Mouse (Mus musculus): ENCODE measurements at regions not wholly inside any gene's neighbourhood (a gene's known extent, or its start where the extent isn't known, plus 50 kb on each side); places are given as distances from the start of the nearest gene placed in this dataset.

DNA sequence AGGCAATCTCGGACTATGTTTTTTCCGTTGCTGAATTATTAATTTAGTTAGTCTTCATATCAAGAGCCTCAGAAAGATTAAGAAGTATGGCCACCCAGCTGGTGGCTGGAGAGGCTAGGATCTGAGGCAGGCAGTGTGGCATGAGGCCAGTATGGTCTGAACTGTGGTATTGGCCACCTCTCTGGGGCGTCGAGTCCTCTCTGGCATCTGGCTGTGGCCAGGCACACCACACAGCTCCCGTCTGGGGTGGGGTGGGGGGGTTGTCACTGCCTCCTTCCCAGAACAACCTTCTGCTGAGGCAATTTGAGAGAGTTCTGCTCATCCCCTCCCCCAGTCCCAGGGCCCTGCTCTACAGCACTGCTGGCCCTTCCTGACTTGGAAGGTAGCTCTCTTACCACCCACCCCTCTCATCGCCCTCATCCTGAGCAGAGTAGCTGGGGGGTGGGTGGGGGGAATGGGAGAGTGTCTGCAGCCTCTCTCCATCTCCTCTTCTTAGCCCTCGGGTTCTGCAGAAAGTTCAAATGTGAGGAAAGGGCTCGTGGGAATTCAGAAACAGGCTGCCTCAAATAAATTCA, 103.2 kb downstream of the Vegfa start:
- no peak overlapping the region for H3K4me3 ChIP-seq
- no peaks in the 10 kb centered on the region for H3K36me3 ChIP-seq
- H3K4me2 ChIP-seq: no peak overlapping the region
- H3K9ac ChIP-seq: no peak overlapping the region
- peaks cover 26% of the 10 kb centered on the region for H3K4me1 ChIP-seq (replicated peaks)
- no peak overlapping the region for H3K27ac ChIP-seq (ENCODE audit: poor library complexity, severe bottlenecking)
- 62% methylated on average over 8 of the region's 8 CpGs for WGBS
- no peak for ATAC-seq (ENCODE audit: insufficient number of reproducible peaks, low FRiP score)
- no peaks in the 10 kb centered on the region for H3K9me3 ChIP-seq (replicated peaks)
- H3K27me3 ChIP-seq (replicated peaks): no peaks in the 10 kb centered on the region

DNA sequence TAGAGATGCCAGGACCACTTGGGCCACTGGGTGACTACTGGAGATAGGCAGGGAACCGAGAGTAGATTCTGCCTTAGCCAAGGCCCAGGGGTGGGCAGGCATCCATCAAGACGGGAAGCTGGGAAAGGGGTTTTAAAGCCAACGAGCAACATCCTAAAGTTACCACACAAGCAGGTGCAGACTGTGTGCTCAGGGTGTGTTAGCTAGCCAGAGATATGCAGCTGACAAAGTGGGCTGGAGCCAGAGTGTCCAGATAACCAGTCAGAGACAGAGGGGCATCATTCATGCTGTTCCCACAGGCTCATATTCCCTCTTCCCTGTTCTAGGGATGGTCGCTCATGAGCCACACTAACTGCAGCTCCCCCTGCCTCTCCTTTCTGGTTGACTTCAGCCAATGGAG, 104.2 kb downstream of the Vegfa start:
- no peak overlapping the region for H3K4me3 ChIP-seq
- ATAC-seq (ENCODE audit: insufficient number of reproducible peaks, low FRiP score): no peak
- H3K27ac ChIP-seq (ENCODE audit: poor library complexity, severe bottlenecking): no peak overlapping the region
- peaks cover 22% of the 10 kb centered on the region for H3K4me1 ChIP-seq (replicated peaks)
- H3K4me2 ChIP-seq: no peak overlapping the region
- no peaks in the 10 kb centered on the region for H3K9me3 ChIP-seq (replicated peaks)
- WGBS: 74% methylated on average over 4 of the region's 4 CpGs
- H3K9ac ChIP-seq: no peak overlapping the region
- H3K36me3 ChIP-seq: no peaks in the 10 kb centered on the region
- no peaks in the 10 kb centered on the region for H3K27me3 ChIP-seq (replicated peaks)

DNA sequence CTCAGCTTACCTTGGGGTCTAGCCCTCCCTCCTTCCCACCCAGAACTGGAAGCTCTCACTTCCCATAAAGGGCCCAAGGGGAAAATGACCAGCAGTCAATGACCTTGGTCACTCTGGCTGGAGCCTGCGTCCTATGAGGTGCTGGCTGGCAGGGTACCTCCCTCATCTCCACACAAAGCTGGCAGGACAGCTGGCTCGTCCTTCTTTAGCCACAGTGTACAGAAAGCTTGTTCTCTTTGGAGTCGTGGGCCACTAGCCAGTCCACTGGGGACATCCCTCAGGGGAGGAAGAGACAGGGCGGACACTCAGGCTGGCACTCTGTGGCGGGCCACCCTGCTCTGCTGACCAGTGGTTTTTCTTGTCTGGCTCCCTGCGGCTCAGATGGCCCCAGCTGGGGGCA, 106.3 kb downstream of the Vegfa start:
- Histone ChIP-seq H3K9ac (no peak overlapping the region), H3K4me2 (no peak overlapping the region), H3K36me3 (no peaks in the 10 kb centered on the region), H3K4me1 (replicated peaks) (peaks cover 21% of the 10 kb centered on the region), H3K4me3 (no peak overlapping the region), H3K9me3 (replicated peaks) (no peaks in the 10 kb centered on the region), H3K27ac (ENCODE audit: poor library complexity, severe bottlenecking) (no peak overlapping the region), H3K27me3 (replicated peaks) (no peaks in the 10 kb centered on the region)
- WGBS: 61% methylated on average over 6 of the region's 6 CpGs
- no peak for ATAC-seq (ENCODE audit: insufficient number of reproducible peaks, low FRiP score)

DNA sequence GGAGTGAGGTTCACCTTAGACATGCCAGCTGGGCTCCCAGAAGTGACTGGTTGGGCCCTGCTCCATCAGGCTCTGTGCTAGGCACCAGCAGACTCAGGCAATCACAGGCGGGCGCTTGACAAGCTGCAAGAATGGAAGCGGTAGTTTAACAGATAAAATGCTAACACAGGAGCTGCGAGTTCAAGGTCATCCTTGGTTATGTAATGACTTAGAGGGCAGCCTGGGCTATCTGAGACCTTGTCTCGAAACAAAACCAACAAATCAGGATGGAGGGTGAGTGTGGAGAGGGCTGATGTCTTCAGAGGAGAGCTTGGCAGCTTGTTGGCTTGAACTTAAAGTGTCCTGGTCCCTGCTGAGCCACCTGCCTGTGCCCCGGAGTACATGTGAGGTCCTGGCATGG, 107.6 kb downstream of the Vegfa start:
- Histone ChIP-seq H3K4me1 (replicated peaks) (peaks cover 29% of the 10 kb centered on the region), H3K9me3 (replicated peaks) (no peaks in the 10 kb centered on the region), H3K4me3 (no peak overlapping the region), H3K4me2 (no peak overlapping the region), H3K9ac (no peak overlapping the region), H3K27me3 (replicated peaks) (no peaks in the 10 kb centered on the region), H3K27ac (ENCODE audit: poor library complexity, severe bottlenecking) (no peak overlapping the region), H3K36me3 (no peaks in the 10 kb centered on the region)
- 87% methylated on average over 6 of the region's 6 CpGs for WGBS
- no peak for ATAC-seq (ENCODE audit: insufficient number of reproducible peaks, low FRiP score)

DNA sequence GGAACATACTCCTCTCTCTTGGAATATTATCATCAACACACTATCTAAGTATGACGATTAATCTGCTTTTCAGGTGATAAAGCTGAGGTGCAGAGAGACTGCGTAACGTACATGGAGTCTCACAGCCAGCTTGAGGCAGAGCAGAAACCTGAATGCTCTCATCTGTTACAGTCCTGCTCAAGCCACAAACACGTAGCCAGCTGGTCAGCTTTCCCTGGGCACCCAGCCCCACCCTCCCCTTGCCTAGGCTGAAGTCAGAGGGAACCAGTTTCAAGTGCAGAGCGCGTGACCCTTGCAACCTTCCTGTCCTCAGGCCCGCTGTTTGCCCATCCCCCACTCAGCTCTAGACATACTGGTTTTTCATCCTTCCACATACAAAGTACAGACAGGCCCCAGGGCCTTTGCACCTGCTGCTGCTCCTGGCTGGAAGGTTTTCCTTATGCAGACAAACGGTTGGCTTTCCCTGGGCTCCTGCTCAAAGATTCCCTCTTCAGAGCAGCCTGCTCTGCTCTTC, 108.9 kb downstream of the Vegfa start:
- no peaks in the 10 kb centered on the region for H3K36me3 ChIP-seq
- H3K27ac ChIP-seq (ENCODE audit: poor library complexity, severe bottlenecking): no peak overlapping the region
- 54% methylated on average over 8 of the region's 8 CpGs for WGBS
- no peak overlapping the region for H3K4me3 ChIP-seq
- peaks cover 39% of the 10 kb centered on the region for H3K4me1 ChIP-seq (replicated peaks)
- H3K27me3 ChIP-seq (replicated peaks): no peaks in the 10 kb centered on the region
- H3K9ac ChIP-seq: no peak overlapping the region
- ATAC-seq (ENCODE audit: insufficient number of reproducible peaks, low FRiP score): no peak
- H3K9me3 ChIP-seq (replicated peaks): no peaks in the 10 kb centered on the region
- H3K4me2 ChIP-seq: no peak overlapping the region

DNA sequence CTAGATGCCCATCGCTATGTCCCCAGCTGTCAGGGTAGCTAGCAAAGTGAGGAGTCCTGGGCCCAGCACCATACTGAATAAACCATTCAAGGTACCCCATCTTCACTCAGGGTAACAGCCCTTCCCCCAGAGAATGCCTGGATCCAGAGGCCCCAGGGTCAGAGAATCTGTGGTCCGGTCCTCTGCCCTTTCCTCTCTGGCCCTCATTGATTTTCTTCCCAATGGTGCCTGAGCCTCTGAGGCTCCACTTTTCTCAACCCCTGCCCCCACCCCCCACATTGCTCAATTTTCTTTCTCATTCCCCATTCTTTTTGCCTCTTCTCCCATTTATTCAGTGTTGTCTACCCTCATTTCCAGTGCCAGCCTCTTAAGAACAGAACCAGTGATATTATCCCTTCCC, 114.5 kb downstream of the Vegfa start:
- Histone ChIP-seq H3K27ac (ENCODE audit: poor library complexity, severe bottlenecking) (no peak overlapping the region), H3K4me3 (no peak overlapping the region), H3K36me3 (no peaks in the 10 kb centered on the region), H3K27me3 (replicated peaks) (no peaks in the 10 kb centered on the region), H3K9ac (no peak overlapping the region), H3K9me3 (replicated peaks) (no peaks in the 10 kb centered on the region), H3K4me2 (no peak overlapping the region), H3K4me1 (replicated peaks) (peaks cover 43% of the 10 kb centered on the region)
- ATAC-seq (ENCODE audit: insufficient number of reproducible peaks, low FRiP score): no peak
- 87% methylated on average over 2 of the region's 2 CpGs for WGBS

DNA sequence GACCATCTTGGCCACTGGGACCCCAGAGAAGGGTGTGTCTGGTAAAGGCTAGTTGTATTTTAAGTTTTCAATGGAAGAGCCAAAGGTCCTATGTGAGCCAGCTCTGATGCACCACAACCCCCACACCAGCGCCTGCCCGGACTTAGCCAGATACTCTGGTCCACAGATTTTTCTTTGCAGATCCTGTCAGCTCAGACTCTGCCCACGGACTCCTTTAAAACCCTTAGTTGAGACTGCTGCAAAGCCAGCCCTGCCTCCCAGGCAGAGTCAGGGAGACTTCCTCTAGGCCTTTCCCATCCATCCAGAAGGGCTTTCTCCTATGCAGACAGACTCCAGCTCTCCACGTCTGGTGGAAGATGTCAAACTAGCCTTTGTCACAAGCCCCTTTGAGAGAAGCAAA, 115.2 kb downstream of the Vegfa start:
- H3K27ac ChIP-seq (ENCODE audit: poor library complexity, severe bottlenecking): no peak overlapping the region
- no peak for ATAC-seq (ENCODE audit: insufficient number of reproducible peaks, low FRiP score)
- H3K4me3 ChIP-seq: no peak overlapping the region
- no peak overlapping the region for H3K4me2 ChIP-seq
- H3K27me3 ChIP-seq (replicated peaks): no peaks in the 10 kb centered on the region
- H3K9ac ChIP-seq: peak overlapping the region; percentile 2; the same call in 1 of the 2 replicates
- H3K9me3 ChIP-seq (replicated peaks): peaks cover 6% of the 10 kb centered on the region
- WGBS: 53% methylated on average over 4 of the region's 4 CpGs
- peaks cover 39% of the 10 kb centered on the region for H3K4me1 ChIP-seq (replicated peaks)
- H3K36me3 ChIP-seq: no peaks in the 10 kb centered on the region

DNA sequence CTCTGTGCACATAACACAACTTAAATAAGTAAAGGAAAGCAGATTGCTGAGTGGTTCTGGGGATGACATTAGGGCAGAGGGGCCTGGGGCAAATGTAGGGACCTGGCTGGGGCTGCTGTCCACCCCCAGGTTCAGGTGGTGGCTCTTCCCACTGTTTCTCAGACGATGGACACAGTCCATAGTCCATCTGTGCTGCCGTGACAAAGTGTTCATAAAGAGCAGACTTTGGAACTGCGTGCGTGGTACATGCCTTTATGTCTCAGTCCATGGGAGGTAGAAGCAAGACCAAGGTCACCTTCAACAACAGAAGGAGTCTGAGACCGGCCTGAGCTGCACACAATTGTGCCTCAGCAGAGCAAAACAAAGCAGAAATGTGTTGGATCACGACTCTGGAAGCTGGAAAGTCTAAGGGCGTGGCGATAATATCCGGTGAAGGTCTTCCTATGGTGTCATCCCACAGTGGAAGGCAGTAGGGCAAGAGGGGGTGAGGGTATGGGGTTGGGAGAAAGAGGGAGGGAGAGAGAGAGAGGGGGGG, 117.4 kb downstream of the Vegfa start:
- no peak for ATAC-seq (ENCODE audit: insufficient number of reproducible peaks, low FRiP score)
- H3K27me3 ChIP-seq (replicated peaks): no peaks in the 10 kb centered on the region
- whole genome bisulfite sequencing: 77% methylated on average over 9 of the region's 9 CpGs
- H3K9me3 ChIP-seq (replicated peaks): peaks cover 7% of the 10 kb centered on the region
- no peak overlapping the region for H3K9ac ChIP-seq
- no peak overlapping the region for H3K4me2 ChIP-seq
- H3K27ac ChIP-seq (ENCODE audit: poor library complexity, severe bottlenecking): no peak overlapping the region
- H3K4me1 ChIP-seq (replicated peaks): peaks cover 32% of the 10 kb centered on the region
- no peak overlapping the region for H3K4me3 ChIP-seq
- no peaks in the 10 kb centered on the region for H3K36me3 ChIP-seq

DNA sequence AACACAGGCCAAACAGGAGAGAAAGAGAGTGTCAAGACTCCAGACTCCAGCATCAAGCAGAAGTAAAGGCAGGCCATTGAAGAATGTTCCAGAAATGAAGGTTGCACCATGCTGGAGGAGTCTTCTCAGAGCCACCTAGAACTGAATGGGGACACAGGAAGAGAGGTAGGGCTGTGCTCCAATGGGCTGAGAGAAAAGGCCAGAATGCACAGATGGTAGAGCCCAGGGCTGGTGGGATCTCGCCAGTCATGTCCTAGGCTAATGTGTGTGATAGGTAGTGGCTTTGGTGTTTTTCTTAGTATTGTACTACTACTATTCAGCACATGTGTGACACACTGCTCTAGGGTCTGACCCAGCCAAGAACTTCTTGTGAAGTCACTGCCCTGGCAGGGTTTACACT, 117.9 kb downstream of the Vegfa start:
- Histone ChIP-seq H3K27me3 (replicated peaks) (no peaks in the 10 kb centered on the region), H3K9ac (no peak overlapping the region), H3K27ac (ENCODE audit: poor library complexity, severe bottlenecking) (no peak overlapping the region), H3K36me3 (no peaks in the 10 kb centered on the region), H3K4me2 (no peak overlapping the region), H3K4me1 (replicated peaks) (peaks cover 26% of the 10 kb centered on the region), H3K9me3 (replicated peaks) (peaks cover 7% of the 10 kb centered on the region), H3K4me3 (no peak overlapping the region)
- 84% methylated on average over 1 of the region's 1 CpGs for WGBS
- no peak for ATAC-seq (ENCODE audit: insufficient number of reproducible peaks, low FRiP score)

DNA sequence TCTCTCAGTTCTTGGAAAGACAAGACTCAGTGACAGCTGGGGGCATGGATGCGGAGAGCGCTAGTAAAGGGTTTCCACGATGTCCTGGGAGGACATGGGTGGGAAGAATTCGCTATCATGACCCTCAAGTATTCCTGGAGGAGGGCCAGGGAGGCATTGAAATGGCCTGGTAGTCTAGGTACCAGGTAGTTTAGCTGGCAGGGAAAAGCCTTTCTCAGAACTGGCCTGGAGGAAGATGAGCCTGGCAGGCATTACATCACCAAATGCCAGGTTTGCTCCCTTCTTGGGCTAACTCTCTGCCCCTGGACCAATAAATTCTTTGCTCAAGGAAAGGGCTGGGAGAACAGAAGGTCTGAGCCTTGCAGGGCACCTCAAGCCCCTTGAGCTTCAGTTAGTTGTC, 118.5 kb downstream of the Vegfa start:
- WGBS: 90% methylated on average over 4 of the region's 4 CpGs

DNA sequence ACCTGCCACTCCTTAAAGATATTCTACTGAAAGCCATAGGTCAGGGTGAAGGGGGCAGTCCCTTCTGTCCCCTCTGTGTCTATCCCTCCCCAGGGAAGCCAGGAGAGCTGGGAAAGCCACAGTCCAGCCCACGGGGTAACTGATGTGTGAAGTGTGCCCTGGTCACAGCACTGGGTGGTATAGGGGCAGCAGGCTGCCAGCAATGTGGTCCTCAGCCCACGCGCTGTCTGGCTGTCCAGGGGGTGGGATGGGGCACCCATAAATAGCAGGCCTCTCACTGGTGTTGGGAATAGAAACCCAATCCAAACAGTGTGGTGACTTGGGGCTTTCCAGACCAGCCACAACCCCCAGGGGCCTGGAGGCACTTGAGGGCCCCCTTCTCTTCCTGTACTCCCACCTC, 120.0 kb downstream of the Vegfa start:
- H3K27ac ChIP-seq (ENCODE audit: poor library complexity, severe bottlenecking): no peak overlapping the region
- no peak for ATAC-seq (ENCODE audit: insufficient number of reproducible peaks, low FRiP score)
- peaks cover 7% of the 10 kb centered on the region for H3K9me3 ChIP-seq (replicated peaks)
- H3K4me1 ChIP-seq (replicated peaks): peaks cover 10% of the 10 kb centered on the region
- 90% methylated on average over 3 of the region's 3 CpGs for whole genome bisulfite sequencing
- no peak overlapping the region for H3K9ac ChIP-seq
- no peaks in the 10 kb centered on the region for H3K27me3 ChIP-seq (replicated peaks)
- H3K4me3 ChIP-seq: no peak overlapping the region
- H3K36me3 ChIP-seq: no peaks in the 10 kb centered on the region
- no peak overlapping the region for H3K4me2 ChIP-seq

More for the DNA sequence above, 118.5 kb downstream of the Vegfa start:
- Histone ChIP-seq H3K27ac (ENCODE audit: poor library complexity, severe bottlenecking) (no peak overlapping the region), H3K9ac (no peak overlapping the region), H3K27me3 (replicated peaks) (no peaks in the 10 kb centered on the region), H3K4me3 (no peak overlapping the region), H3K4me2 (no peak overlapping the region), H3K36me3 (no peaks in the 10 kb centered on the region), H3K9me3 (replicated peaks) (peaks cover 7% of the 10 kb centered on the region), H3K4me1 (replicated peaks) (peaks cover 21% of the 10 kb centered on the region)
- no peak for ATAC-seq (ENCODE audit: insufficient number of reproducible peaks, low FRiP score)

DNA sequence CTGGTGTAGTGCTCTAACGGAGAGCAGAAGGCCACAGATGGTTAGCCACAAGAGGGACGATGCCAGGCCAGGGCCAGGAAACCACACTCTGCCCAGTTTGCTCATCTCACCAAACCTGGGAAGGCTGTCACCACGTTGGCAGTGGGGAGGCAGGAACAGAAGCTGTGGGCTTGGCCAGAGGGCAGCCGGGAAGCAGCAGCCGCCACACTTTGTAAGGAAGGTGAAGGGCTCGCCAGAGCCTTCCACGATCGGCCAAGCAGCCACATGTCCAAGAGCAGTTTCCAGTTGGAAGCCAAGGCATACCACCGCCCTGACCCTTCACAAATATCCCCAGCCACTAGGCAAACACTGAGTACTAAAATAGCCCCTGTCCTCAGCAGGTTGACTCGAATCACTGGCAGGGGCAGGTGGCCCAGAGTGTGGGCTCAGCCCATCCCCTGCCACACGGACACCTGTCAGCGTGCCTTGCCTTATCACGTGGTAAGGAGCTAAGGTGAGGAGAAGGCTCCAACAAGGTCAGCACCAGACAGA, 120.9 kb downstream of the Vegfa start:
- Histone ChIP-seq H3K4me1 (replicated peaks) (peaks cover 5% of the 10 kb centered on the region; the same call in 1 of the 2 replicates), H3K27ac (ENCODE audit: poor library complexity, severe bottlenecking) (no peak overlapping the region), H3K36me3 (no peaks in the 10 kb centered on the region), H3K4me3 (no peak overlapping the region), H3K9ac (no peak overlapping the region), H3K4me2 (no peak overlapping the region), H3K9me3 (replicated peaks) (peaks cover 7% of the 10 kb centered on the region), H3K27me3 (replicated peaks) (no peaks in the 10 kb centered on the region)
- WGBS: 75% methylated on average over 13 of the region's 13 CpGs
- ATAC-seq (ENCODE audit: insufficient number of reproducible peaks, low FRiP score): no peak
